Mouse (Mus musculus): ENCODE results near the gene Kcnh1.

Gene Kcnh1

DNA sequence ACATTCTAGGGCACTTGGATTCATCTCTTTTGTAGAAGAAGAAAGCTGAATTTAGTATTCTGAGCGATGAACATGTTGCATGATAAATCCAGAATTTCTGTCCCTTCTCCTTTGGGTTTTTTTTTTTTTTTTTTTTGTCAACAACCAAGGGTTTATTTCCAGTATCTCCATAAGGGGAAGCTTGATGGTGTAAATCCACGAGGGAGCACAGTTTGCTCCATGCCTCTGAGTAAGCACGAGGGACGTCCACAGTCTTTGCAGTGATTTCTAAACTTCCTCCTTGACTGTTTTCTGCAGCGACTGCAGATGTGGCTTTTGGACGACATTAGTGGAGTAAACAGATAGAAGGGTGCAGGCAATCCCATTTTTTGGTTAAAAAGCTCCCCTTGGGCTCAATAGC is 140.6 kb downstream of the Kcnh1 start:
- DNase-seq: no peak

DNA sequence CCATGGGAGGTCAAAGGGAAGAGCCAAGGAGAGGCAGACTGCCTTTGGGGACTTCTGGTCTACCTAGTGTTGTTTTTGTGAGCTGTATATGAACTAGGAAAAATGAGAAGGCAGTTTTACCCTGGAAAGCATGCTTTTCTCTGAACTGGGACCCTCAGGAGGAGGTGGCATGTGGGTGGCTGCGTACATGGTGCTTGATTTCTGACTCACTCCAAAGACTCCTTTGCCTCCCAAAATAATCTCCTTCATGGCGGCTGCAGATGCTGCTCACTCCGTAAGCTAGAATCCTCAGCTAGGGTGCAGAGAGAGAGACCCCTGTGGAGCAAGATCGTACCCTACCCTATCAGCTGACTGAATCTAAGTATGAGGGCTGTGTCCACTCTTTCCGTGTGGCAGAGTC is 145.5 kb downstream of the Kcnh1 start:
- DNase-seq: no peak

GRCm38 (mm10) chr1:192339361-192340077 is 148.9 kb downstream of the Kcnh1 start:
- peak in 1 of 2 experiments; percentile 7 for DNase-seq

DNA sequence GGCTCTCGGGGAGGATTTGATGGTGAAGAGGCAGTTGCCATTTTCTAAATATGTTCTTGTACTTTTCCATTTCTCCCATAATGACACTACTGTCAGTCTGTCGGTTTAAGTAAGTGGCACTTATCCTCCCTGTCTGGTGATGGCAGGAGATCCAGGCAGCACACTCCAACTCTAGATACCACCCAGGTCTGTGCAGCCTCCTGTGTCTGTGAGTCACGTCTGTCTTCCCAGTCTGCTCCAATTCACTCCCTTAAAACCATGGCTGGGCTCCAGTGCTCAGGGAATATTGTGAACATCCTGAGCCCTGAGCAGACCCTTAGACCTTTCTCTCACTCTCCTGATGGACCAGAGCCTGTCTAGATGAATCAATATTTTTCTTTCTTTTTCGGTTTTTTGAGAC is 151.2 kb downstream of the Kcnh1 start:
- DNase-seq: no peak

GRCm38 (mm10) chr1:192343996-192344395 is 153.4 kb downstream of the Kcnh1 start:
- no peak for DNase-seq

DNA sequence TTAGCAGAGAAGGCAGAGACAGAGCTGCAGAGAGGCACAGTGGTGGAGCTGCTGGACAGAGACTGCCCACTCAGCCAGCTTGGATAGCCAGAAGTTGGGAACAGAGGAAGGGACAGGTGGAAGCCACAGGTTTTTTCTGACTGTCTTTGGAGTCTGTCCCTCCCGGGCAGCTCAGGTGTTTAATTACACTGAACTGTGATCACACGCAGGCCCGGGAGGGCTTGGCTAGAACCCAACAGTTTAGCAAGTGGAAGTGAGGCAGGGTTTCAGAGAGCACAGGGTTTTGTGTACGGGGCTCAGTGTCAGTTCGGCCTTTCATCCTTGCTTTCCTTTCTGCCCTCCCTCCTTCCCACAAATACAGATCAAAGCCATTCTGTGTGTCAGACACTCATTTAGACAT is 156.8 kb downstream of the Kcnh1 start:
- no peak for DNase-seq

DNA sequence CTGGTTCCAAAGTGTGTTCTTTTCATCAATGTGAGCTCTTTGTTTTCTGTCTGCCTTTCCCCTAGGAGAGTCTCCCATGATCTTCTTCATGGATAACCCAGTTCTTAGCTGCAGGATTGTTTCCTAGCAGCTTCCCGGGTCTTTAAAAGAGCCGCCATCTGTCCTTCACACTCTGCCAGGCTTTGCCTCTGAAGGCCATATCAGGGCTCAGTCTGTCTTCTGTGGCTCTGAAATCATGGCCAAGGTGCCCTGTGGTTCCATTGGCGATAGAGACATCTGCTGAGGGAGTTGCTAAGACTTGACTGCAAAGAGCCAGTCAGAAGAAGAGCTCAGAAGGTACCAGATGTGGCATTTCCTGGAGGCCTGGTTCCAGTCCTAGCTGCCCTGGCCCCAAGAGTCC is 165.7 kb downstream of the Kcnh1 start:
- DNase-seq: no peak

DNA sequence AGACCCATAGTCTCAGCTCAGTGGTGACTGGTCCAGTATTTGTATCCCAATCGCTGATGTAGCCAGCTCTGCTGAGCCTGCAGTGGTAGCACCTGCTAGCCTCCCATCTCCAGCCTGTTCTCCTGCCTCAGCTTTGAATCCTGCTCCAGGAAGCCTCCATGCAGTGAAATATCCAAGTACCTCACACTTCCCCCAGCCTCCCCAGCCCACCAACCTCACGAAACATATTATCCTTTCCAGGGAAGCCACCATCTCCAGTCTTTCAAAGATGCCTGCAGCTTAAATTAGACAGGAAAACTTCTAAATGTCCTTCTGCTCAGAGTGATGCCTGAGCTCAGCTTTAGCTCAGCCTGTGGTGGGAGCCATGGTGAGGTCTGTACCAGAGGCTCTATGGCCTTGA is 168.6 kb downstream of the Kcnh1 start:
- no peak for DNase-seq

- no peak for DNase-seq
These were observed 177.8 kb downstream of the Kcnh1 start for GRCm38 (mm10) chr1:192368336-192368735.

DNA sequence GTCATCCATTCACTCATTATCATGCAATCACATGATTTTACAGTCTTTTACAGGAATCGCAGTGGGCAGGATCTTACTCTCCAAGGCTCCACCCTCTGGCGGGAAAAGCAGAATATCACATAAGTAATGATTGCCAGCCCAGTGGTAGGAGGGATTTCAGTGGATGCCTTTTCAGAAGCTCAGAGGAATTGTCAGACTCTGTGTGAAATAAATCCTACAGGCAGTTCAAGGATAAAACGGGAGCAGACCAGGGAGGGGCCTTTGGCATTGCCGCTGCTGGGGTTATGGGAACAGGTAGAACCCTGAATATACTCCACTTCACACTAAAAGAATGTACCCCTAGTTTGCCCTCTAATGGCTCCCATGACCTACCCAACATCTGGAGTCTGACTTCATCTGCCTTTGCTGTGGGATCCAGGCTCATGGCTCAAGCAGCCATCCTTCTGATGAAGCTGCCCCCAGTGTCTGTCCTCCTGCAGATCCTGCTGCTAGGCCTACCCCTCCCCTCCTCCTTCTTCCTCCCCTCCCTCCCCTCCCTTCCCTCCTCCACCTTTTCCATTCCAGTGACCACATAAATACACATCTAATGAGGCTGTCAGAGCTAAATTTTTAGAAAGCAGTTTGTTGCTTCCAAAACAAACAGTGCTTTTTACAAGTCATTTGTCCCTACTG is 181.5 kb downstream of the Kcnh1 start:
- DNase-seq: peak in 1 of 2 experiments; percentile 21

DNA sequence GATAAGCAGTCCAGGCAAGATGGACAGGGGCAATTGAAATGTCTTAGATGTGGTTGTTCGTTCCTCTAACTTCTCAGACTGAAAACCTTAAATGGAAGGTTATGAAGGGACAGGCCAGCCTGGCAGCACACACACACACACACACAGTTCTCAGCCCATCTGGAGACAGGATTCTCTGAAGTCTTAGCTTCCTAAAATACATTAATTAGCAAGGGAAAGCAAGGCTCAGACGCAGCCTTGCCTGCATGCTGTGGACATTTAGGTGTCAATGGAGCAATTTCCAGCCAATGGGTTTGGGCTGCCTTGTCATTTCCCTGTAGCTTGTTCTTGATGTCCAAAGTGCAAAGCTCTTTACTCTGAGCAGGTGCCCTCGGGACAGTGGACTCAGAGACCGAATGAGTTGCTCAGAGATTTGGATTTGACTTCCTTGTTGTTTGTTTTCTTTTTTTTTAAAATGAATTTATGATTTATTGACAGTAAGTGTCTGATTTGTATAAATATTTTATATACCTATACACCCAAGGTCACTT is 188.0 kb downstream of the Kcnh1 start:
- DNase-seq: no peak

GRCm38 (mm10) chr1:192380596-192381041 is 190.0 kb downstream of the Kcnh1 start:
- peak; percentile 15 to 45 for DNase-seq

DNA sequence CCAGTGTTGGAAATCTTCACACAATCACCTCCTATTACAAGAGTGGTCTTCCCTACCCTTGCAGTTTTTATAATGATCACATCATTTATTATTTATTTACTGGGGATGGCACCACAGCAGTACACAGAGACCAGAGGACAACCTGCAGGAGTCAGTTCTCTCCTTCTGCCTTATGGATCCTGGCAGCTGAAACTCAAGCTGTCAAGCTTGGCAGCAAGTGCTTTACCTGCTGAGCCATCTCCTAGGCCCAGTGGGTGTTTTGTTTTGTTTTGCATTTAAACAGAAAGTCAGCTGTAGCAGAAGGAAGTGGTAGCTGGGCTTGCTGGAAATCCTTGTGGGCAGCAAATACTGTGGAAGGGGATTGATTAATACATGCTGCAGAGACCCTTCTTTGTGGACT is 197.1 kb downstream of the Kcnh1 start:
- DNase-seq: no peak

GRCm38 (mm10) chr1:192391041-192391440 is 200.5 kb downstream of the Kcnh1 start:
- DNase-seq: no peak

GRCm38 (mm10) chr1:192392232-192392631 is 201.7 kb downstream of the Kcnh1 start:
- DNase-seq: no peak

DNA sequence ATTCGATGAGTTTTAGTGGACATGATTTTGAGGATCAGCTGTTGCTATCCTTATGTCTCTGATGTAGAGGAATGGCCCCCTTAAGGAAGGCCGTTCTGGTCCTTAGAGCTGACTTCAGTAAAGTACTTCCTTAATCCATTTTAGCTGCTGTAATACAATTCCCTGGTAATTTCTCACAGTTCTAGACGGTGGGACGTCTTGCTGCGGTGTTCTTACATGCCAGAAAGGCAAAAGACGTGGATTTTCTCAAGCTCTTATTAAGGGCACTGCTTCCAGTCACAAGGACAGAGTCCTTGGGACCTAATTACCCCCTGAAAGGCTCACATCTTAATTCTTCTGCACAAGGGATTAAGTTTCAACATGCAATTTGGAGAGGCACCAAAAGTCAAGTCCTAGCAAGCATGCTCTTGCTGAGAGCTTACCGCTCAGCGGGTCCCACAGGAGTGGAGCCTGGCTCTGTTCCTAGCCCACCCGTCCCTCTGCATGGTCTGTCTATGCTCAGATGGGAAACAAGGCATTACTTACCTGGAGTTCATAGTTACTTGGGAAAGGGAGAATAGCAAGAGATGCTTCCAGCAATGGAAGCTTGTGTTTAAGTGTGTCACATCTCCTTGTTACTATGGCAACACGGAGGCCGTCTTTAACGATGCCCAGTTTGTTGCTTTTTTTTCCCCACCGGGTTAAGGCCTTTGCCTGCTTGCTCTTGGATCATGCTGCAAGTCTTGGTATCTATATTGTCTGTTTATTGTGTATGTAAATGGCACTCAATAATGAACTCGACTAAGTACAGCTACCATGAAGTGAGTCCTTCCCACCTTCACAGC is 209.3 kb downstream of the Kcnh1 start:
- no peak for DNase-seq

- DNase-seq: peak; percentile 62 to 73
These were observed 210.4 kb downstream of the Kcnh1 start for GRCm38 (mm10) chr1:192400991-192401390.

DNA sequence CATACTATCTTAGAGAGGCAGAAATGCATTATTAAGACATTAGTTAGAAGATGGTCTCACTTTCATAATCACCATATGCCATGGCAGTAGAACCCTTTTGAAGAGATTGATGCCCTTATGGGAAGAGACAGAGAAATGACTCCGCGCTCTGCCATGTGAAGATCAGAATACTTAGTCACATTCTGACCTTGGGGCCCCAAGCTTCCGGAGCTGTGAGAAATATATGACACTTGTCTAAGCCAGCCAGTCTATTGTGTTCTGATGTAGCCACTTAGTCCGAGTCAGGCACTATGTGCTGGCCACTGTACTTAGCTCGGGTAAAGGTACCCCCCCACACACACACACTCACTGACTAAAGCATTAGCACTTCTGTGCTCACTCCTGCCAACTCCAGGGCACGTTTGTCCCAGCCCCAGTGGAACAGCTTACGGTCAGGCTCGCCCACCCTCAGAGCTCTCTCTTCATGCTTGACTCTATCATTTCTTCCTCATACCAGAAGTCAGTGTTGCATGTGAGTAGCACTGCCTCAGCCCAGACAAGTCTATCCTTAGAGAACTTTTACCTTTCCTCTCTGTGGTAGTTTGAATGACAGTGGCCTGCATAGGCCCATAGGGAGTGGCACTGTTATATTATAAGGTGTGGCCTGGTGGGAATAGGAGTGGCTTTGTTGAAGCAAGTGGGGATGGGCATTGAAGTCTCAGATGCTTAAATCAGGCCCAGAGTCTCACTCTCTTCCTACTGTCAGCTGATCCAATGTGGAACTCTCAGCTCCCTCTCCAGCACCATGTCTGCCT is 212.5 kb downstream of the Kcnh1 start:
- DNase-seq: no peak

DNA sequence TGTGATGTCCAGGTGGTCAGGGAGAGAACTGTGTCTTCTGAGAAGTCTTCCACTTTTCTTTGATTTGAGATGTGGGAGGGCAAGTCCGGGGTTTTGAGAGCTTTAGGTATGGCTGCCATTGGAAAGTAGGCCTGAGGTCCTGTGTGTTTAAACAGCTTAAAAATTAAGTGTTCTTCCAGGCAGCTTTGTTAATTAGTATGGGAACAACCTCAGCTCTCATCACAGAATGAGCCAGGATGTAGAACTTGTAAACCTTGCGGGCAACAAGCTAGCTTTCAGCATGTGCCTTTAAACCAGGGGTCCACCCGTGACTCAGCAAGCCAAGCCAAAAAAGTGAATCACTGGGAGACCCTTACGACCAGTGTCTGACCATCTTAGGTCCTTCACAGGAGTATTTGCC is 214.6 kb downstream of the Kcnh1 start:
- no peak for DNase-seq

GRCm38 (mm10) chr1:192406589-192406988 is 216.0 kb downstream of the Kcnh1 start:
- DNase-seq: no peak

DNA sequence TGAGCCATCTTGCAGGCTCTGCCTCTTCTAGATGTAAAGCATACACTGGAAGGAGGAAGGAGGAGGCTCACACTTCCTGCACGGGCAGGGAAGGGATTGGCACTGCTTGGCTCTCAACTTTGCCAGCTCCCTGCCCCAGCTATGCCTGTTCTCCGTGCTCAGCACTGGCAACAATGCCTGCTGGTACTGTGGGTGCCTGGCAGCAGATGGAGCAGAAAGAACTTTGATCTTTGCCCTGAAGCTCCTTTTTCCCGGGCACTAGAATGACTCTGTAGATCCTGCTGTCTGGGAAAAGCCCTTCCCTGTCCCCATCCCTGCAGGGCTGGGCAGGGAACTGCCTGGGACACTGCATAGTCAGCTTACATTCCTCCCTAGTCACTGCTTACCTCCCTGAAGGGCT is 225.2 kb downstream of the Kcnh1 start:
- peak; percentile 12 to 34 for DNase-seq

DNA sequence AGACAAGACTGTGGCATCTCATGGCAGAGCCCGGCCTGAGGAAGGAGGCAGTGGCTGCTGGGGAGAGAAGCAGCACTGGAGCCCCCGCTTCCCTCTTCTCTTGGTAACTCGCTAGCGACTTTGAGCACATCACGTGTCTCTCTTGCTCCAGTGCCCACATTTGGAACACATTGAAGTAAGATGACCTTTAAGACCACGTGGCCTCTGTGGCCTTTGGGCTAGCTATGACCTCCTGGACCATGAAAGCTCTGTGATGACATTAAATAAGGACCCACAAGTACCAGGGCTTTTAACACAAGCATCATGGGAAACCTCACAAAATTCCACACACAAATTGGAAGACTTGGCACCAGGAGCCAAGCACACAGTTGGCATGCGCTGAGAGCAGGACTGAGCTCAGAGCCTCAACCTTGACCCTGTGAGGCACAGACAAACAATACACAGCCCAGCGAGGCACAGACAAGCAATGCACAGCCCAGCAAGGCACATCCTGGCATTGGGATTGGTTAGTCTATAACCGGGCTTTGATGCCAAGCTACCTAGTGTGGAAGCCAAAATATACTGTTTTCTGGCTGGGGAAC is 225.8 kb downstream of the Kcnh1 start:
- no peak for DNase-seq
